Mouse (Mus musculus): ENCODE measurements around the gene Macrod1. TPM values are rescaled to one million over a fixed set of nuclear protein-coding genes. Genes with fewer than 3 reads are reported as not detected.
A peak's percentile ranks its signal among the peaks of the same experiment; 100 is the strongest.

Macrod1 gene
- total RNA-seq, 2 experiments from 2014 or later, result 5.5 to 6.3 TPM

- intact Hi-C loops (cut with DNase I), result no loop called here
- DNase-seq, result peak; percentile 41
These were observed 54.3 kb downstream of the Macrod1 start for GRCm38 (mm10) chr19:7110875-7111274.

- intact Hi-C loops (cut with DNase I), result no loop called here
- no peak for DNase-seq
These were observed 54.7 kb downstream of the Macrod1 start for GRCm38 (mm10) chr19:7111309-7111708.

- DNase-seq, result no peak
- intact Hi-C loops (cut with DNase I), result no loop called here
These were observed 55.1 kb downstream of the Macrod1 start for GRCm38 (mm10) chr19:7111710-7112109.

- intact Hi-C loops (cut with DNase I), result no loop called here
- DNase-seq, result no peak
These were observed 56.0 kb downstream of the Macrod1 start for GRCm38 (mm10) chr19:7112628-7113027.

- intact Hi-C loops (cut with DNase I), result no loop called here
- DNase-seq, result no peak
These were observed 57.0 kb downstream of the Macrod1 start for GRCm38 (mm10) chr19:7113574-7113973.

GRCm38 (mm10) chr19:7116038-7116731 lies 59.6 kb downstream of the Macrod1 start:
- no peak for DNase-seq
- intact Hi-C loops (cut with DNase I), result no loop called here

GRCm38 (mm10) chr19:7117141-7117540 lies 60.5 kb downstream of the Macrod1 start:
- DNase-seq, result no peak

GRCm38 (mm10) chr19:7117653-7118307 lies 61.2 kb downstream of the Macrod1 start:
- intact Hi-C loops (cut with DNase I), result no loop called here
- no peak for DNase-seq

More at GRCm38 (mm10) chr19:7117141-7117540, 60.5 kb downstream of the Macrod1 start:
- intact Hi-C loops (cut with DNase I), result no loop called here

GRCm38 (mm10) chr19:7121252-7121651 lies 64.6 kb downstream of the Macrod1 start:
- intact Hi-C loops (cut with DNase I), result no loop called here
- peak; percentile 62 for DNase-seq

GRCm38 (mm10) chr19:7122277-7122676 lies 65.7 kb downstream of the Macrod1 start:
- peak; percentile 57 for DNase-seq
- intact Hi-C loops (cut with DNase I), result no loop called here

GRCm38 (mm10) chr19:7122698-7123306 lies 66.2 kb downstream of the Macrod1 start:
- no peak for DNase-seq
- intact Hi-C loops (cut with DNase I), result no loop called here

- no peak for DNase-seq
- intact Hi-C loops (cut with DNase I), result no loop called here
These were observed 69.0 kb downstream of the Macrod1 start for GRCm38 (mm10) chr19:7125526-7126156.

- no peak for DNase-seq
- intact Hi-C loops (cut with DNase I), result no loop called here
These were observed 69.6 kb downstream of the Macrod1 start for GRCm38 (mm10) chr19:7126209-7126608.

- DNase-seq, result no peak
- intact Hi-C loops (cut with DNase I), result no loop called here
These were observed 70.3 kb downstream of the Macrod1 start for GRCm38 (mm10) chr19:7126933-7127332.

GRCm38 (mm10) chr19:7128551-7129475 lies 72.2 kb downstream of the Macrod1 start:
- DNase-seq, result peak; percentile 89
- intact Hi-C loops (cut with DNase I), result no loop called here

GRCm38 (mm10) chr19:7130317-7130716 lies 73.7 kb downstream of the Macrod1 start:
- DNase-seq, result no peak
- intact Hi-C loops (cut with DNase I), result no loop called here

GRCm38 (mm10) chr19:7133436-7133835 lies 76.8 kb downstream of the Macrod1 start:
- no peak for DNase-seq
- intact Hi-C loops (cut with DNase I), result no loop called here

- no peak for DNase-seq
- intact Hi-C loops (cut with DNase I), result no loop called here
These were observed 78.1 kb downstream of the Macrod1 start for GRCm38 (mm10) chr19:7134631-7135091.

- no peak for DNase-seq
- intact Hi-C loops (cut with DNase I), result no loop called here
These were observed 78.9 kb downstream of the Macrod1 start for GRCm38 (mm10) chr19:7135525-7135924.

- DNase-seq, result peak; percentile 52
- intact Hi-C loops (cut with DNase I), result no loop called here
These were observed 79.4 kb downstream of the Macrod1 start for GRCm38 (mm10) chr19:7136016-7136415.

All from left cerebral cortex, postnatal 4 days (tissue).